Mouse (Mus musculus) E14TG2a.4 (cell line): Measurements from ENCODE around the gene N4bp2.

Source experiments
- CTCF ChIP-seq: conservative IDR thresholded peaks from 2 replicates; pipeline ENCODE4 v1.5.1; 2014; ENCODE audit warnings: low read length
- NANOG ChIP-seq: IDR thresholded peaks from 2 replicates; pipeline ENCODE4 v1.6.1; 2014; ENCODE audit warnings: borderline replicate concordance, low read length, mixed read lengths

- no peak for TF ChIP-seq CTCF
- no peak for TF ChIP-seq NANOG
Observed at GRCm38 (mm10) chr5:65854786-65855191, 91.5 kb downstream of the N4bp2 start.
